Mouse (Mus musculus) embryonic facial prominence, embryonic 12.5 days (tissue): ENCODE measurements around the gene Ufc1. TPM values are rescaled to one million over a fixed set of nuclear protein-coding genes. Genes with fewer than 3 reads are reported as not detected.

ENCODE experiments used
- ATAC-seq: fragments of 200-750 bp; cut with Nextera tagmentation; 2 replicates; pipeline ENCODE4 v1.8.0; 2017; ENCODE audit not compliant: insufficient number of reproducible peaks, insufficient read depth, low FRiP score, low TSS enrichment
- H3K27ac ChIP-seq: fragments of 300-500 bp; sonication (generic); 2 replicates; pipeline ENCODE4 v1.5.1; 2016; ENCODE audit warnings: mild to moderate bottlenecking
- H3K27me3 ChIP-seq: fragments of 300-500 bp; sonication (generic); 2 replicates; pipeline ENCODE4 v1.6.1; 2016; ENCODE audit warnings: mild to moderate bottlenecking, moderate library complexity
- H3K36me3 ChIP-seq: fragments of 300-500 bp; sonication (generic); 2 replicates; pipeline ENCODE4 v1.6.1; 2016; ENCODE audit warnings: mild to moderate bottlenecking
- H3K4me1 ChIP-seq: fragments of 300-500 bp; sonication (generic); 2 replicates; pipeline ENCODE4 v1.6.1; 2016
- H3K4me2 ChIP-seq: fragments of 300-500 bp; sonication (generic); replicated peaks from 2 replicates; pipeline ENCODE4 v1.6.1; 2016; ENCODE audit warnings: mild to moderate bottlenecking, moderate library complexity
- H3K4me3 ChIP-seq: fragments of 300-500 bp; sonication (generic); 2 replicates; pipeline ENCODE4 v1.5.1; 2016; ENCODE audit warnings: mild to moderate bottlenecking
- H3K9ac ChIP-seq: fragments of 300-500 bp; sonication (generic); 2 replicates; pipeline ENCODE4 v1.6.1; 2016; ENCODE audit warnings: mild to moderate bottlenecking, moderate library complexity
- H3K9me3 ChIP-seq: fragments of 300-500 bp; sonication (generic); 2 replicates; pipeline ENCODE4 v1.6.1; 2016; ENCODE audit warnings: mild to moderate bottlenecking, moderate library complexity
- WGBS: fragments of 180-500 bp; shearing (Covaris S2); methylation state at CpG from one replicate; pipeline ENCODE4 v1.1.7; 2016; 5-methylcytosine and 5-hydroxymethylcytosine counted together
- polyA plus RNA-seq: library from polyadenylated mRNA; unstranded; fragments of >200 nt; fragmentation: Nextera tagmentation; extraction: Ambion mirVana; gene quantifications from 2 replicates; pipeline ENCODE4 v1.2.1, GENCODE M21; 2016

Ufc1 gene
- polyA plus RNA-seq, 1 experiment from 2014 or later: 105 TPM

DNA sequence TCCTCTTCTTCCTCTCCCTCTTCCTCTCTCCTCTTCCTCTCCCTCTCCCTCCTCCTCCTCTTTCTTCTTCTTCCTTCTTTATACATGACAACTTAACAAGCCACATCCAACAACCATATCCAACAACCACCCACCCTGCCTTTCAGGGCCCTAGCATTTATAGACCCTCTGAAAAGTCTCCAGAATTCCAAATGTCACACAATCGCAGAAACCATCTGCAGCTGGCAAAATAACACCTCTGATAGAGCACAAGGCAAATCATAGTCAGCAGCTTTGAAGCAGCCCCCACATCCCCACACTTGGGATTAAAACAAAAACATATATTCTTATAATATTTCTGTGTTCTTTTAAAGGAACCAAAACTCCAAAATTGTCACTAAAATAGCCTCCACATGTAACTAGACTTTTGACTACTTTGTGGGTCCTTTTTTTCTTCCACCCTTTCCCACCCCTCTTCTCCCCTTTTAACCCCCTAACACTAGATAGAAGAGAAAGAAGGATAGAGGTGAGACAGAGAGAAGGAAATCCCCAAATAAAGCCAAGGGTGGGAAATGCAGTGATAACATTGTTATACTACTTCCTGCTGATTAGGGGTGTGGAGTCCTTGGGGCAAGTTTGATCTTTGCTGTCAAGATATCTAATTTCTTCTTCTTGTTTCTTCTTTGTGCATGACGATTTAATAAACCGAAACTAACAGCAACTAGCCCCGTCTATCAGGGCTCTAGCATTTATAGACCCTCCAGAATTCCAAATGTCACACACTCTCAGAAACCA lies 28.7 kb downstream of the Ufc1 start:
- H3K9me3 ChIP-seq: no peaks in the 10 kb centered on the region
- WGBS: 62% methylated on average over 4 of the region's 4 CpGs
- ATAC-seq: no peak

DNA sequence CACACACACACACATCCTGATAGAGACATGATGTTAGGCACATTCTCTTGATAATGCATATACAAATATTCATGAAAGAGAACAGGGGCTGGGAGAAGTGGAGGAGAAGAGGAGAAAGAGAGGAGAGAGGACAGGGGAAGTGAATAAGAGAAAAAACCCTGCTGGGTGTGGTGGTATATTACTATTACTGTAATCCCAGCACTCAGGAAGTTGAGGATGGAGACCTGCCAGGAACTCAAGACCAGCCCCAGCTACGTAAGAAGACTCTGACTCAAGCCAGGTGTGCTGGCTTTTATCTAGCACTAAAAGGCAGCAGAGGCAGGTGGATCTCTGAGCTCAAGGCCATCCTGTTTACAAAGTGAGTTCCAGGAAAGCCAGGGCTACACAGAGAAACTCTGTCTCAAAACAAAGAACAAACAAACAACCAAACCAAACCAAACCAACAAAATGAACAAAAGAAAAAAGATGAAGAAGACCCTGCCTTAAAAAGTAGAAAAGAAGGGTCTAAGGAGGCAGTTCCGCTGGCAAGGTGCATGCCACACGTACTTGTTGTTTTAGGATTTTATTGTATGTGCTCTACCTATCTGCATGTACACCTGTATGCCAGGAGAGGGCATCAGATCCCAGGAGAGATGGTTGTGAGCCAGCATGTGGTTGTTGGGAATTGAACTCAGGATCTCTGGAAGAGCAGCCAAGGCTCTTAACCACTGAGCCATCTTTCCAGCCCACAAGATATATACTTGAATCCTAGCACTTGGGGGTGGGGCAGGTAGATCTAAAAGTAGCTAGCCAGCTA lies 31.0 kb downstream of the Ufc1 start:
- no peaks in the 10 kb centered on the region for H3K9me3 ChIP-seq
- WGBS: 70% methylated on average over 3 of the region's 3 CpGs
- H3K4me1 ChIP-seq: peaks cover 16% of the 10 kb centered on the region
- no peak overlapping the region for H3K9ac ChIP-seq
- peak overlapping the region; percentile 51 for H3K4me2 ChIP-seq
- H3K27me3 ChIP-seq: no peaks in the 10 kb centered on the region
- H3K27ac ChIP-seq: peak overlapping the region; percentile 92
- H3K36me3 ChIP-seq: peaks cover 6% of the 10 kb centered on the region
- no peak overlapping the region for H3K4me3 ChIP-seq
- peak; percentile 19; the same call in 1 of the 2 replicates for ATAC-seq

More for the DNA sequence above, 28.7 kb downstream of the Ufc1 start:
- peaks cover 23% of the 10 kb centered on the region for H3K4me1 ChIP-seq
- H3K9ac ChIP-seq: no peak overlapping the region
- H3K27me3 ChIP-seq: no peaks in the 10 kb centered on the region
- no peaks in the 10 kb centered on the region for H3K36me3 ChIP-seq
- H3K4me2 ChIP-seq: no peak overlapping the region
- no peak overlapping the region for H3K27ac ChIP-seq
- no peak overlapping the region for H3K4me3 ChIP-seq

GRCm38 (mm10) chr1:171263185-171263611 lies 31.6 kb downstream of the Ufc1 start:
- H3K9ac ChIP-seq: 0 out of 2 replicates have a peak overlapping the region, but pooled peaks have one; percentile 45
- peak overlapping the region; percentile 51 for H3K4me2 ChIP-seq
- peaks cover 16% of the 10 kb centered on the region for H3K4me1 ChIP-seq
- no peaks in the 10 kb centered on the region for H3K27me3 ChIP-seq
- H3K36me3 ChIP-seq: peaks cover 8% of the 10 kb centered on the region
- H3K27ac ChIP-seq: peak overlapping the region; percentile 92
- peak; percentile 82 for ATAC-seq
- peak overlapping the region; percentile 24 for H3K4me3 ChIP-seq
- no peaks in the 10 kb centered on the region for H3K9me3 ChIP-seq
- 8% methylated on average over 2 of the region's 2 CpGs for WGBS

GRCm38 (mm10) chr1:171262594-171263130 lies 32.2 kb downstream of the Ufc1 start:
- H3K4me3 ChIP-seq: peak overlapping the region; percentile 24

GRCm38 (mm10) chr1:171260316-171260715 lies 34.5 kb downstream of the Ufc1 start:
- peaks cover 16% of the 10 kb centered on the region for H3K4me1 ChIP-seq
- H3K9ac ChIP-seq: no peak overlapping the region
- H3K27me3 ChIP-seq: no peaks in the 10 kb centered on the region
- no peak overlapping the region for H3K27ac ChIP-seq
- H3K36me3 ChIP-seq: peaks cover 25% of the 10 kb centered on the region
- no peak overlapping the region for H3K4me3 ChIP-seq
- no peak for ATAC-seq
- H3K9me3 ChIP-seq: no peaks in the 10 kb centered on the region
- 70% methylated on average over 3 of the region's 3 CpGs for WGBS
- H3K4me2 ChIP-seq: no peak overlapping the region

More at GRCm38 (mm10) chr1:171262594-171263130, 32.2 kb downstream of the Ufc1 start:
- no peaks in the 10 kb centered on the region for H3K9me3 ChIP-seq
- 0 out of 2 replicates have a peak overlapping the region, but pooled peaks have one; percentile 45 for H3K9ac ChIP-seq
- WGBS: 3% methylated on average over 8 of the region's 8 CpGs
- H3K4me2 ChIP-seq: peak overlapping the region; percentile 51
- no peaks in the 10 kb centered on the region for H3K27me3 ChIP-seq
- ATAC-seq: peak; percentile 77
- peaks cover 16% of the 10 kb centered on the region for H3K4me1 ChIP-seq
- peak overlapping the region; percentile 92 for H3K27ac ChIP-seq
- H3K36me3 ChIP-seq: peaks cover 12% of the 10 kb centered on the region

GRCm38 (mm10) chr1:171258921-171259320 lies 35.9 kb downstream of the Ufc1 start:
- Histone ChIP-seq H3K36me3 (peaks cover 34% of the 10 kb centered on the region), H3K9ac (no peak overlapping the region), H3K4me3 (no peak overlapping the region), H3K4me2 (no peak overlapping the region), H3K9me3 (no peaks in the 10 kb centered on the region), H3K4me1 (peaks cover 17% of the 10 kb centered on the region), H3K27ac (no peak overlapping the region), H3K27me3 (no peaks in the 10 kb centered on the region)
- WGBS: 85% methylated on average over 17 of the region's 17 CpGs
- no peak for ATAC-seq

DNA sequence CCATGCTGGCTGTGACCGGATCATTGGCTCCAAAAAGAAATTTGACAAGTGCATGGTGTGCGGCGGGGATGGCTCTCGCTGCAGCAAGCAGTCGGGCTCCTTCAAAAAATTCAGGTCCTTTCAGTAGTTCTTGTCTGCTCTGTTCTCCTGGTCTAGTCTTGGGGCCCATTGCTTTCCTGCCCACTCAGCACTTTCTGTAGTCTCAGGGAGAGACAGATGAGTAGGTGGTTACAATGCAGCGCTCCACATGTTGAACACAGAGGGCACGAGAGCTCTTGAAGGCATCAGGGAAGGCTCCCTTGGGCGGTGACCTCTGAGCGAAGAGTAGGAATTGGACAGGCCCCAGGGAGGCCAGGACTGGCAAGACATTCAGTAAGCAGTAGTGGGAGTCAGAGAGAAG lies 37.0 kb downstream of the Ufc1 start:
- H3K4me2 ChIP-seq: no peak overlapping the region
- H3K36me3 ChIP-seq: peaks cover 36% of the 10 kb centered on the region
- no peak overlapping the region for H3K9ac ChIP-seq
- peaks cover 18% of the 10 kb centered on the region for H3K4me1 ChIP-seq
- no peak overlapping the region for H3K4me3 ChIP-seq
- H3K27ac ChIP-seq: no peak overlapping the region
- 89% methylated on average over 9 of the region's 9 CpGs for WGBS
- no peaks in the 10 kb centered on the region for H3K27me3 ChIP-seq
- no peaks in the 10 kb centered on the region for H3K9me3 ChIP-seq
- ATAC-seq: no peak

- Histone ChIP-seq H3K4me1 (peaks cover 18% of the 10 kb centered on the region), H3K9ac (no peak overlapping the region), H3K9me3 (no peaks in the 10 kb centered on the region), H3K27ac (no peak overlapping the region), H3K4me3 (no peak overlapping the region), H3K4me2 (no peak overlapping the region), H3K27me3 (no peaks in the 10 kb centered on the region), H3K36me3 (peaks cover 36% of the 10 kb centered on the region)
- no peak for ATAC-seq
- WGBS: 69% methylated on average over 15 of the region's 15 CpGs
These were observed 37.8 kb downstream of the Ufc1 start for GRCm38 (mm10) chr1:171256937-171257548.

DNA sequence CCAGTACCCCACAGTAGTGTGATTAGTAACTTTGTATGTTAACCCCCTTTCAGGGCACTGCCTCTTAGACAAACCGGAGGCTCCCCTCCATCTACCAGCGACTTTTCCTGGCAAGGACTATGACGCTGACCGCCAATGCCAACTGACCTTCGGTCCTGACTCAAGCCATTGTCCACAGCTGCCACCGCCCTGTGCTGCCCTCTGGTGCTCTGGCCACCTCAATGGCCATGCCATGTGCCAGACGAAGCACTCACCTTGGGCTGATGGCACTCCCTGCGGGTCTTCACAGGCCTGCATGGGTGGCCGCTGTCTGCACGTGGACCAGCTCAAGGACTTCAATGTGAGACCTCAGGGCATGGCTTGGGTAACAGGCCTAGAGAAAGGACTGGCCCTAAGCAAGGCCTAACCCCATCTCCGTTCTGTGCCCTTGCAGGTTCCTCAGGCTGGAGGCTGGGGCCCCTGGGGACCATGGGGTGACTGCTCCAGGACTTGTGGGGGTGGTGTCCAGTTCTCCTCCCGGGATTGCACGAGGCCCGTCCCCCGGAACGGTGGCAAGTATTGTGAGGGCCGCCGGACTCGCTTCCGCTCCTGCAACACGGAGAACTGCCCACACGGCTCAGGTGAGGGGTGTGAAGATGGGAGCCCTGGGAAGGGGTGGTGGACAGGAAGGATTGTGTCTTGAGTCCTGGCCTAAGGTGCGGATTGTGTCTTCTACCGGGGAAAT lies 38.6 kb downstream of the Ufc1 start:
- no peak overlapping the region for H3K27ac ChIP-seq
- ATAC-seq: no peak

DNA sequence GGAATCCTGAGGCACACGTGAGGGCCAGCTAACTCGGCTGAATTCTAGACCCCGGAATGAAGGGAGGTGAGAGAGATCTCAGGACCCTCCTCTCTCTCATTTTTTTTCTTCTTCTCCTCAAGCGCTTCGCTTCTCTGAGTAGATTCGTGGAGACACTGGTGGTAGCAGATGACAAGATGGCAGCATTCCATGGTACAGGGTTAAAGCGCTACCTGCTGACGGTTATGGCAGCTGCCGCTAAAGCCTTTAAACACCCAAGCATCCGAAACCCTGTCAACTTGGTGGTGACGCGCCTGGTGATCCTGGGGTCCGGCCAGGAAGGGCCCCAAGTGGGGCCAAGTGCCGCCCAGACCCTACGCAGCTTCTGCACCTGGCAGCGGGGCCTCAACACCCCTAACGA lies 42.4 kb downstream of the Ufc1 start:
- no peak for ATAC-seq
- 45% methylated on average over 17 of the region's 17 CpGs for WGBS
- peak overlapping the region; percentile 42 for H3K4me3 ChIP-seq
- H3K9ac ChIP-seq: peak overlapping the region; percentile 55; the same call in 1 of the 2 replicates
- peak overlapping the region; percentile 95 for H3K27ac ChIP-seq
- peaks cover 57% of the 10 kb centered on the region for H3K4me1 ChIP-seq
- peak overlapping the region; percentile 80 for H3K4me2 ChIP-seq
- H3K27me3 ChIP-seq: no peaks in the 10 kb centered on the region
- peaks cover 22% of the 10 kb centered on the region for H3K36me3 ChIP-seq
- no peaks in the 10 kb centered on the region for H3K9me3 ChIP-seq

More for the DNA sequence above, 38.6 kb downstream of the Ufc1 start:
- H3K4me3 ChIP-seq: no peak overlapping the region
- H3K36me3 ChIP-seq: peaks cover 36% of the 10 kb centered on the region
- no peak overlapping the region for H3K4me2 ChIP-seq
- no peak overlapping the region for H3K9ac ChIP-seq
- H3K9me3 ChIP-seq: no peaks in the 10 kb centered on the region
- no peaks in the 10 kb centered on the region for H3K27me3 ChIP-seq
- WGBS: 88% methylated on average over 24 of the region's 24 CpGs
- peaks cover 22% of the 10 kb centered on the region for H3K4me1 ChIP-seq
